Mouse (Mus musculus) intestine, embryonic 14.5 days (tissue): ENCODE data around the gene Aif1. TPM values are rescaled to one million over a fixed set of nuclear protein-coding genes. Genes with fewer than 3 reads are reported as not detected.

Experiments
- ATAC-seq: fragments of 200-750 bp; cut with Nextera tagmentation; replicated peaks from 2 replicates; pipeline ENCODE4 v1.8.0; 2017; ENCODE audit warnings: low read depth, moderate number of reproducible peaks, moderate TSS enrichment, moderate library complexity; ENCODE audit not compliant: low FRiP score, low TSS enrichment
- DNase-seq: peaks from one replicate; pipeline ENCODE4 v3.0.0-alpha.2; 2018; ENCODE audit warnings: low spot score
- H3K27ac ChIP-seq: fragments of 300-500 bp; sonication (generic); 2 replicates; pipeline ENCODE4 v1.5.1; 2014; ENCODE audit warnings: low read depth, mild to moderate bottlenecking, control low read depth
- H3K27me3 ChIP-seq: fragments of 300-500 bp; sonication (generic); replicated peaks from 2 replicates; pipeline ENCODE4 v1.6.1; 2014; ENCODE audit warnings: low read length, control low read depth; ENCODE audit not compliant: control insufficient read depth, insufficient read depth
- H3K36me3 ChIP-seq: fragments of 300-500 bp; sonication (generic); 2 replicates; pipeline ENCODE4 v1.6.1; 2014; ENCODE audit warnings: low read length, control low read depth; ENCODE audit not compliant: control insufficient read depth, insufficient read depth
- H3K4me1 ChIP-seq: fragments of 300-500 bp; sonication (generic); replicated peaks from 2 replicates; pipeline ENCODE4 v1.6.1; 2014; ENCODE audit warnings: low read length, control low read depth, mixed read lengths; ENCODE audit not compliant: control insufficient read depth, insufficient read depth
- H3K4me2 ChIP-seq: fragments of 300-500 bp; sonication (generic); 2 replicates; pipeline ENCODE4 v1.6.1; 2014; ENCODE audit warnings: low read length
- H3K4me3 ChIP-seq: fragments of 300-500 bp; sonication (generic); 2 replicates; pipeline ENCODE4 v1.5.1; 2014; ENCODE audit warnings: low read depth, low read length, control low read depth, mixed read lengths
- H3K9ac ChIP-seq: fragments of 300-500 bp; sonication (generic); 2 replicates; pipeline ENCODE4 v1.6.1; 2014; ENCODE audit warnings: mild to moderate bottlenecking, low read length
- H3K9me3 ChIP-seq: fragments of 300-500 bp; sonication (generic); 2 replicates; pipeline ENCODE4 v1.6.1; 2016; ENCODE audit warnings: low read length, control low read depth; ENCODE audit not compliant: control insufficient read depth
- WGBS: fragments of 180-500 bp; shearing (Covaris S2); extraction: QIAGEN DNeasy Blood & Tissue Kit; methylation state at CpG from one replicate; pipeline ENCODE4 v1.1.7; 2014; 5-methylcytosine and 5-hydroxymethylcytosine counted together
- polyA plus RNA-seq: library from polyadenylated mRNA; unstranded; fragments of >200 nt; fragmentation: Nextera tagmentation; extraction: Ambion mirVana; gene quantifications from 2 replicates; pipeline ENCODE4 v1.2.1, GENCODE M21; 2014

The Aif1 gene
- polyA plus RNA-seq, 1 experiment from 2014 or later, result 15.4 TPM

- Histone ChIP-seq H3K4me3 (no peak overlapping the region), H3K27ac (no peak overlapping the region), H3K27me3 (peaks cover 18% of the 10 kb centered on the region), H3K9me3 (no peaks in the 10 kb centered on the region), H3K36me3 (no peaks in the 10 kb centered on the region), H3K4me1 (peaks cover 19% of the 10 kb centered on the region; the same call in 1 of the 2 replicates), H3K4me2 (no peak overlapping the region), H3K9ac (no peak overlapping the region)
- DNase-seq, result no peak
- 61% methylated on average over 2 of the region's 2 CpGs for whole genome bisulfite sequencing
- ATAC-seq, result no peak
These were observed 15.9 kb upstream of the Aif1 start for GRCm38 (mm10) chr17:35191723-35192122.

- Histone ChIP-seq H3K4me1 (peaks cover 16% of the 10 kb centered on the region), H3K4me3 (no peak overlapping the region), H3K4me2 (no peak overlapping the region), H3K36me3 (no peaks in the 10 kb centered on the region), H3K9ac (no peak overlapping the region), H3K27me3 (peaks cover 5% of the 10 kb centered on the region), H3K27ac (no peak overlapping the region), H3K9me3 (no peaks in the 10 kb centered on the region)
- ATAC-seq (no peak), DNase-seq (no peak)
- 63% methylated on average over 4 of the region's 4 CpGs for WGBS
These were observed 14.2 kb upstream of the Aif1 start for GRCm38 (mm10) chr17:35190096-35190495.

- no peak overlapping the region for H3K27ac ChIP-seq
- DNase-seq, result no peak
- 50% methylated on average over 1 of the region's 1 CpGs for WGBS
These were observed 13.3 kb upstream of the Aif1 start for GRCm38 (mm10) chr17:35189186-35189585.

GRCm38 (mm10) chr17:35187959-35188610 lies 12.2 kb upstream of the Aif1 start, which contains the start of gene Lst1:
TSS of gene Lst1 (minus strand) at chr17:35188439.
- DNase-seq (no peak), ATAC-seq (no peak)
- Histone ChIP-seq H3K36me3 (no peaks in the 10 kb centered on the region), H3K9ac (no peak within 1 kb of the TSS), H3K27me3 (no peaks in the 10 kb centered on the region), H3K4me2 (no peak within 1 kb of the TSS), H3K9me3 (no peaks in the 10 kb centered on the region), H3K4me3 (no peak within 1 kb of the TSS), H3K4me1 (peaks cover 5% of the 10 kb centered on the region), H3K27ac (no peak within 1 kb of the TSS)
- WGBS, result 63% methylated on average over 7 of the region's 7 CpGs

More at GRCm38 (mm10) chr17:35189186-35189585, 13.3 kb upstream of the Aif1 start:
- no peaks in the 10 kb centered on the region for H3K9me3 ChIP-seq
- H3K4me3 ChIP-seq, result no peak overlapping the region
- no peaks in the 10 kb centered on the region for H3K36me3 ChIP-seq
- H3K27me3 ChIP-seq, result no peaks in the 10 kb centered on the region; the same call in 1 of the 2 replicates
- peaks cover 9% of the 10 kb centered on the region for H3K4me1 ChIP-seq
- no peak overlapping the region for H3K4me2 ChIP-seq
- no peak for ATAC-seq
- no peak overlapping the region for H3K9ac ChIP-seq

- Histone ChIP-seq H3K27me3 (no peaks in the 10 kb centered on the region), H3K9me3 (no peaks in the 10 kb centered on the region), H3K9ac (no peak overlapping the region), H3K4me2 (no peak overlapping the region), H3K4me1 (peaks cover 5% of the 10 kb centered on the region), H3K36me3 (no peaks in the 10 kb centered on the region), H3K4me3 (no peak overlapping the region), H3K27ac (no peak overlapping the region)
- ATAC-seq (no peak), DNase-seq (no peak)
- 66% methylated on average over 4 of the region's 4 CpGs for WGBS
These were observed 11.5 kb upstream of the Aif1 start for GRCm38 (mm10) chr17:35187345-35187744.

- DNase-seq, result peak; percentile 74
- H3K9ac ChIP-seq, result no peak overlapping the region
- WGBS, result 0% methylated on average over 4 of the region's 4 CpGs
These were observed 10.8 kb upstream of the Aif1 start for GRCm38 (mm10) chr17:35186681-35187080.

GRCm38 (mm10) chr17:35185639-35186611 lies 10.1 kb upstream of the Aif1 start:
- Histone ChIP-seq H3K4me1 (peaks cover 5% of the 10 kb centered on the region), H3K27ac (peak overlapping the region; percentile 78), H3K4me3 (peak overlapping the region; percentile 41), H3K27me3 (no peaks in the 10 kb centered on the region), H3K4me2 (peak overlapping the region; percentile 62), H3K9me3 (no peaks in the 10 kb centered on the region), H3K36me3 (no peaks in the 10 kb centered on the region), H3K9ac (peak overlapping the region; percentile 53)
- DNase-seq (peak; percentile 84), ATAC-seq (peak; percentile 49; the same call in 1 of the 2 replicates)
- 4% methylated on average over 18 of the region's 18 CpGs for WGBS

More at GRCm38 (mm10) chr17:35186681-35187080, 10.8 kb upstream of the Aif1 start:
- Histone ChIP-seq H3K9me3 (no peaks in the 10 kb centered on the region), H3K27me3 (no peaks in the 10 kb centered on the region), H3K4me1 (peaks cover 5% of the 10 kb centered on the region), H3K4me3 (peak overlapping the region; percentile 41; the same call in 1 of the 2 replicates), H3K27ac (peak overlapping the region; percentile 78), H3K4me2 (peak overlapping the region; percentile 62), H3K36me3 (no peaks in the 10 kb centered on the region)
- ATAC-seq, result peak; percentile 40

GRCm38 (mm10) chr17:35180093-35180492 lies 4.2 kb upstream of the Aif1 start:
- Histone ChIP-seq H3K9ac (no peak overlapping the region), H3K4me2 (no peak overlapping the region), H3K36me3 (no peaks in the 10 kb centered on the region), H3K9me3 (no peaks in the 10 kb centered on the region), H3K4me3 (no peak overlapping the region), H3K27me3 (no peaks in the 10 kb centered on the region), H3K4me1 (no peaks in the 10 kb centered on the region), H3K27ac (no peak overlapping the region)
- 92% methylated on average over 5 of the region's 5 CpGs for WGBS
- ATAC-seq, result no peak
- no peak for DNase-seq
